ENCODE assay signal across 25 mouse cellular contexts in genomic region chr16:45378959-45379358, GRCm38 (mm10). TPM values are rescaled to one million over a fixed set of nuclear protein-coding genes. Genes with fewer than 3 reads are reported as not detected.
DNase-seq lines count a peak whose midpoint lies in the region; ATAC-seq and TF ChIP-seq lines count a peak whose summit lies in the region.
"Had no signal": no experiment of that assay in that cellular context is flagged by ENCODE, and none has a peak within 500 bp of the region (broad histone marks: within the 10 kb centered on the region; RNA-seq: fewer than 3 reads in every experiment).

No protein-coding gene starts in this region.

- TF ChIP-seq CTCF in heart, adult 2 months (IDR thresholded peaks at IDR 0.05), result no peak

- TF ChIP-seq POLR2A in heart, adult 2 months (IDR thresholded peaks at IDR 0.05; ENCODE audit: insufficient read depth, low read depth, low read length), result no peak

- H3K9ac ChIP-seq in heart, adult 2 months (ENCODE audit: low read depth, low read length), result no peak overlapping the region
- H3K9ac ChIP-seq: forebrain, embryonic 13.5 days; heart, embryonic 13.5 days; hindbrain, embryonic 12.5 days; hindbrain, embryonic 15.5 days; intestine, embryonic 15.5 days had no signal

- H3K4me1 ChIP-seq in heart, adult 2 months (ENCODE audit: control insufficient read depth, insufficient read depth, low read length), result peaks cover 9% of the 10 kb centered on the region
- H3K4me1 ChIP-seq: forebrain, embryonic 10.5 days; forebrain, embryonic 13.5 days; heart, embryonic 10.5 days; heart, embryonic 13.5 days; hindbrain, embryonic 12.5 days; hindbrain, embryonic 15.5 days; intestine, embryonic 15.5 days had no signal

- no peak overlapping the region for H3K4me3 ChIP-seq in heart, adult 2 months
- H3K4me3 ChIP-seq: forebrain, embryonic 10.5 days; forebrain, embryonic 13.5 days; heart, embryonic 10.5 days; heart, embryonic 13.5 days; hindbrain, embryonic 12.5 days; hindbrain, embryonic 15.5 days; intestine, embryonic 15.5 days had no signal

- peak overlapping the region; percentile 75 for H3K27ac ChIP-seq in heart, adult 2 months
- H3K27ac ChIP-seq: forebrain, embryonic 10.5 days; forebrain, embryonic 13.5 days; heart, embryonic 10.5 days; heart, embryonic 13.5 days; hindbrain, embryonic 12.5 days; hindbrain, embryonic 15.5 days; intestine, embryonic 15.5 days had no signal

- no peaks in the 10 kb centered on the region for H3K27me3 ChIP-seq in heart, adult 2 months (ENCODE audit: control insufficient read depth, insufficient read depth, low read length)
- H3K27me3 ChIP-seq: forebrain, embryonic 13.5 days; heart, embryonic 13.5 days; hindbrain, embryonic 12.5 days; hindbrain, embryonic 15.5 days; intestine, embryonic 15.5 days had no signal

- WGBS in heart, adult 2 months, result 39% methylated on average over 3 of the region's 3 CpGs

- intact Hi-C loops in heart, adult 2 months (cut with DNase I), result no loop called here
- intact Hi-C loops in heart, postnatal 10 days (cut with DNase I), result no loop called here

- TF ChIP-seq EP300 in heart, adult 2 months (IDR thresholded peaks at IDR 0.05; ENCODE audit: insufficient read depth, low read depth, low read length), result no peak

- no peaks in the 10 kb centered on the region for H3K79me2 ChIP-seq in heart, adult 2 months (replicated peaks; ENCODE audit: control insufficient read depth, insufficient read depth, low read length)

- no peak for DNase-seq in heart, adult 2 months
- DNase-seq in heart, postnatal 10 days, result no peak
- peak; percentile 24 for DNase-seq in kidney, postnatal 14 days
- no peak for DNase-seq in kidney, adult 11 months
- DNase-seq in CD4-positive, CD25-positive, alpha-beta regulatory T cell, adult 2 months (ENCODE audit: low read depth, low spot score), result peak; percentile 24
- DNase-seq in layer of hippocampus, adult 9-10 months (ENCODE audit: low spot score), result no peak
- no peak for DNase-seq in embryo, embryonic 10 days (ENCODE audit: low spot score)
- DNase-seq: adrenal gland, postnatal 10 days; B cell, adult 2 months; cerebellum, adult 11 months; cerebellum, adult 2 months; cerebellum, adult 9-11 months; cerebellum, postnatal 25 days; embryo, embryonic 11 days; gastrocnemius, postnatal 25 days; heart, adult 18-20 months had no signal

- peaks cover 38% of the 10 kb centered on the region for H3K36me3 ChIP-seq in heart, adult 2 months (ENCODE audit: control insufficient read depth, insufficient read depth, low read length)
- H3K36me3 ChIP-seq: forebrain, embryonic 10.5 days; heart, embryonic 10.5 days; heart, embryonic 13.5 days; intestine, embryonic 15.5 days had no signal

- peak; percentile 44 for ATAC-seq in activated CD4-positive, CD25-positive, alpha-beta regulatory T cell, adult 4 months
- ATAC-seq: forebrain, embryonic 13.5 days; forebrain, embryonic 16.5 days; intestine, embryonic 15.5 days had no signal

RNA-seq across cellular contexts. Expression of gene Cd200, which starts 29.9 kb away (rescaled TPM):
- total RNA-seq in heart, adult 2 months (2021), result 10 to 100 TPM; 63.6 to 69.3 TPM
- polyA plus RNA-seq in heart, adult 2 months (2012; rRNA removed), result 90.0 and 99.3 TPM in 2 replicates
- 10 to 100 TPM; 83.8 to 94.1 TPM for total RNA-seq in heart, postnatal 10 days (2021)
- polyA plus RNA-seq in activated CD4-positive, CD25-positive, alpha-beta regulatory T cell, adult 4 months (2017; shearing (Covaris generic)), result 100 to 1,000 TPM; 223 to 237 TPM

Comparison
In these comparisons a context has a peak if more than half of its experiments do, and no peak if none do; other contexts are left out.
1. DNase-seq: peak in kidney, postnatal 14 days (single experiment) and CD4-positive, CD25-positive, alpha-beta regulatory T cell, adult 2 months (single experiment); none in heart, adult 2 months (0 of 2), heart, postnatal 10 days (0 of 2), kidney, adult 11 months (single experiment), layer of hippocampus, adult 9-10 months (single experiment) and embryo, embryonic 10 days (single experiment).